Comparison of ENCODE assay signal across 30 mouse cellular contexts in the genomic region with DNA sequence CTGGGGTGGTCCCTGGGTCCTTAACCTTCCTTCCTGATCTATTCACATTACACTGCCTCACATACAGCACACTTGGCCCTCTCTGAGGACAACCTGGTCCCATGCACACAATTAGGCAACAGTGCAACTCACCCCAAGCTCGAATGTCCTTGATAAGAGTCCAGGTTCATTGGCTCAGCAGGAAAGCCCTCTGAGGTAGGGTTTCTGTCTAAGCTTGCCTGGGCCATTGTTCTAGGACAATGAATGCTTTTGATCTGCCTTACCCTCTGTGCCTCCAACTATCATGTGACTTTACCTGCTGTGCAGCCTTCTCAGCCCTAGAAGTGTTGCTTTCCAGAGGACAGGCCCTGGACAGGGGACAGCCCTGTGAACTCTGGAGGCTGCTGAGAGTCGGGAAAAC. TPM values are rescaled to one million over a fixed set of nuclear protein-coding genes. Genes with fewer than 3 reads are reported as not detected.
DNase-seq lines count a peak whose midpoint lies in the region; ATAC-seq and TF ChIP-seq lines count a peak whose summit lies in the region.
"Had no signal": no experiment of that assay in that cellular context is flagged by ENCODE, and none has a peak within 500 bp of the region (broad histone marks: within the 10 kb centered on the region; RNA-seq: fewer than 3 reads in every experiment).

No protein-coding gene starts in this region.

- peak; percentile 19 for DNase-seq in embryonic facial prominence, embryonic 14.5 days (ENCODE audit: low spot score)
- DNase-seq in embryonic facial prominence, embryonic 10.5 days (ENCODE audit: low spot score): no peak
- peak; percentile 19 for DNase-seq in liver, postnatal 0 days
- DNase-seq in liver: no peak
- DNase-seq in brain, adult 2 months (ENCODE audit: low read depth, low spot score): peak; percentile 17
- DNase-seq in gastrocnemius, adult 8-10 months (ENCODE audit: low spot score in 2 of 2): no peak
- DNase-seq: cerebellum, adult 11-12 months; cerebellum, postnatal 10 days; forebrain, postnatal 0 days; gastrocnemius, postnatal 25 days; kidney, adult 8-10 months; kidney, postnatal 14 days; lung, adult 2 months; lung, postnatal 14 days; right cerebral cortex, adult 18-20 months; right cerebral cortex, postnatal 4 days; thymus, postnatal 25 days had no signal

- no peaks in the 10 kb centered on the region for H3K9me3 ChIP-seq in embryonic facial prominence, embryonic 14.5 days (ENCODE audit: control insufficient read depth, low read length)
- H3K9me3 ChIP-seq in embryonic facial prominence, embryonic 10.5 days: no peaks in the 10 kb centered on the region
- no peaks in the 10 kb centered on the region for H3K9me3 ChIP-seq in liver, postnatal 0 days (ENCODE audit: low read length)
- no peaks in the 10 kb centered on the region for H3K9me3 ChIP-seq in forebrain, embryonic 13.5 days (replicated peaks)
- H3K9me3 ChIP-seq: embryonic facial prominence, embryonic 13.5 days; hindbrain, embryonic 13.5 days; liver, embryonic 12.5 days; midbrain, embryonic 12.5 days; neural tube, embryonic 15.5 days had no signal

- TF ChIP-seq EP300 in liver, postnatal 0 days (IDR thresholded peaks at IDR 0.05; ENCODE audit: low read depth): no peak

- no peak overlapping the region for H3K4me3 ChIP-seq in embryonic facial prominence, embryonic 14.5 days (ENCODE audit: low read depth, low read length)
- no peak overlapping the region for H3K4me3 ChIP-seq in embryonic facial prominence, embryonic 10.5 days
- no peak overlapping the region for H3K4me3 ChIP-seq in liver, postnatal 0 days (ENCODE audit: low read depth, low read length)
- no peak overlapping the region for H3K4me3 ChIP-seq in forebrain, embryonic 13.5 days
- H3K4me3 ChIP-seq: embryonic facial prominence, embryonic 13.5 days; hindbrain, embryonic 13.5 days; liver, embryonic 12.5 days; midbrain, embryonic 12.5 days; neural tube, embryonic 15.5 days had no signal

- WGBS in embryonic facial prominence, embryonic 14.5 days: 16% methylated on average over 2 of the region's 2 CpGs
- WGBS in embryonic facial prominence, embryonic 10.5 days: 24% methylated on average over 2 of the region's 2 CpGs
- WGBS in liver, postnatal 0 days (ENCODE audit: insufficient replicate concordance): 27% methylated on average over 2 of the region's 2 CpGs
- WGBS in forebrain, embryonic 13.5 days: 15% methylated on average over 2 of the region's 2 CpGs

- H3K4me2 ChIP-seq in embryonic facial prominence, embryonic 14.5 days (ENCODE audit: low read depth, low read length): no peak overlapping the region
- H3K4me2 ChIP-seq in liver, postnatal 0 days (ENCODE audit: low read depth, low read length): no peak overlapping the region
- H3K4me2 ChIP-seq in forebrain, embryonic 13.5 days: no peak overlapping the region
- H3K4me2 ChIP-seq: embryonic facial prominence, embryonic 13.5 days; hindbrain, embryonic 13.5 days; liver, embryonic 12.5 days; midbrain, embryonic 12.5 days; neural tube, embryonic 15.5 days had no signal

- no peak overlapping the region for H3K9ac ChIP-seq in embryonic facial prominence, embryonic 14.5 days (ENCODE audit: low read depth, low read length)
- H3K9ac ChIP-seq in liver, postnatal 0 days (replicated peaks): no peak overlapping the region
- no peak overlapping the region for H3K9ac ChIP-seq in forebrain, embryonic 13.5 days
- H3K9ac ChIP-seq: embryonic facial prominence, embryonic 13.5 days; forebrain, postnatal 0 days; hindbrain, embryonic 13.5 days; liver, embryonic 12.5 days; midbrain, embryonic 12.5 days; neural tube, embryonic 15.5 days had no signal

- no peak overlapping the region for H3K27ac ChIP-seq in embryonic facial prominence, embryonic 14.5 days (replicated peaks; ENCODE audit: low read depth, low read length)
- no peak overlapping the region for H3K27ac ChIP-seq in embryonic facial prominence, embryonic 10.5 days (replicated peaks)
- H3K27ac ChIP-seq in liver, postnatal 0 days (ENCODE audit: low read depth): no peak overlapping the region; the same call in 1 of the 2 replicates
- no peak overlapping the region for H3K27ac ChIP-seq in forebrain, embryonic 13.5 days
- H3K27ac ChIP-seq: embryonic facial prominence, embryonic 13.5 days; hindbrain, embryonic 13.5 days; liver, embryonic 12.5 days; midbrain, embryonic 12.5 days; neural tube, embryonic 15.5 days had no signal

- no peaks in the 10 kb centered on the region for H3K27me3 ChIP-seq in embryonic facial prominence, embryonic 14.5 days (replicated peaks; ENCODE audit: control insufficient read depth, insufficient read depth, low read length)
- no peaks in the 10 kb centered on the region for H3K27me3 ChIP-seq in embryonic facial prominence, embryonic 10.5 days (replicated peaks; ENCODE audit: low read depth, poor library complexity, severe bottlenecking)
- H3K27me3 ChIP-seq in liver, postnatal 0 days (ENCODE audit: insufficient read depth, low read length): no peaks in the 10 kb centered on the region
- no peaks in the 10 kb centered on the region for H3K27me3 ChIP-seq in forebrain, embryonic 13.5 days
- H3K27me3 ChIP-seq: embryonic facial prominence, embryonic 13.5 days; hindbrain, embryonic 13.5 days; liver, embryonic 12.5 days; midbrain, embryonic 12.5 days; neural tube, embryonic 15.5 days had no signal

- no peaks in the 10 kb centered on the region for H3K4me1 ChIP-seq in embryonic facial prominence, embryonic 14.5 days (ENCODE audit: control insufficient read depth, insufficient read depth, low read length)
- peaks cover under 1% of the 10 kb centered on the region; the same call in 1 of the 2 replicates for H3K4me1 ChIP-seq in embryonic facial prominence, embryonic 10.5 days
- peaks cover 11% of the 10 kb centered on the region; the same call in 1 of the 2 replicates for H3K4me1 ChIP-seq in liver, postnatal 0 days (ENCODE audit: insufficient read depth)
- peaks cover 12% of the 10 kb centered on the region for H3K4me1 ChIP-seq in forebrain, embryonic 13.5 days
- H3K4me1 ChIP-seq: embryonic facial prominence, embryonic 13.5 days; liver, embryonic 12.5 days had no signal

- TF ChIP-seq CTCF in liver, postnatal 0 days (IDR thresholded peaks at IDR 0.05; ENCODE audit: low read depth): no peak

- no peaks in the 10 kb centered on the region for H3K36me3 ChIP-seq in embryonic facial prominence, embryonic 14.5 days (ENCODE audit: control insufficient read depth, insufficient read depth, low read length)
- no peaks in the 10 kb centered on the region for H3K36me3 ChIP-seq in embryonic facial prominence, embryonic 10.5 days (replicated peaks)
- H3K36me3 ChIP-seq in liver, postnatal 0 days (replicated peaks; ENCODE audit: insufficient read depth, low read length): no peaks in the 10 kb centered on the region
- H3K36me3 ChIP-seq in forebrain, embryonic 13.5 days (ENCODE audit: poor library complexity, severe bottlenecking): no peaks in the 10 kb centered on the region
- H3K36me3 ChIP-seq: embryonic facial prominence, embryonic 13.5 days; hindbrain, embryonic 13.5 days; liver, embryonic 12.5 days; midbrain, embryonic 12.5 days; neural tube, embryonic 15.5 days had no signal

- ATAC-seq in embryonic facial prominence, embryonic 14.5 days (ENCODE audit: low read depth): peak; percentile 70; the same call in 1 of the 2 replicates
- ATAC-seq in liver, postnatal 0 days: peak; percentile 75
- ATAC-seq in forebrain, embryonic 13.5 days: no peak
- ATAC-seq: forebrain, postnatal 0 days; liver, embryonic 12.5 days had no signal

RNA-seq across cellular contexts. Expression of gene Nat8, which starts 17.4 kb away (rescaled TPM):
- not detected in 2 replicates for polyA plus RNA-seq in embryonic facial prominence, embryonic 14.5 days (2014; fragmentation: Nextera tagmentation; extraction: Ambion mirVana)
- polyA plus RNA-seq in embryonic facial prominence, embryonic 10.5 days (2016; fragmentation: Nextera tagmentation; extraction: Ambion mirVana): not detected in 2 replicates
- polyA plus RNA-seq in liver, postnatal 0 days (2015; fragmentation: Nextera tagmentation; extraction: Ambion mirVana): not detected in 2 replicates
- not detected for total RNA-seq in gastrocnemius, adult 8-10 months (2022)
- polyA plus RNA-seq in forebrain, embryonic 13.5 days (2015; fragmentation: Nextera tagmentation; extraction: Ambion mirVana): not detected in 2 replicates
- total RNA-seq: gastrocnemius, postnatal 25 days; heart, adult 8-10 months; heart, postnatal 25 days; megakaryocyte, adult 5-6 weeks; MEL had no signal
- polyA plus RNA-seq: embryonic facial prominence, embryonic 13.5 days; heart, embryonic 14.5 days; hindbrain, embryonic 13.5 days; liver, embryonic 12.5 days; midbrain, embryonic 12.5 days; neural tube, embryonic 15.5 days; stomach, embryonic 14.5 days had no signal

RNA-seq across cellular contexts. Expression of gene Nat8f2, which starts 19.7 kb away (rescaled TPM):
- polyA plus RNA-seq in embryonic facial prominence, embryonic 14.5 days (2014; fragmentation: Nextera tagmentation; extraction: Ambion mirVana): not detected in 2 replicates
- polyA plus RNA-seq in embryonic facial prominence, embryonic 10.5 days (2016; fragmentation: Nextera tagmentation; extraction: Ambion mirVana): not detected in 2 replicates
- 1.3 and 1.7 TPM in 2 replicates for polyA plus RNA-seq in liver, postnatal 0 days (2015; fragmentation: Nextera tagmentation; extraction: Ambion mirVana)
- total RNA-seq in gastrocnemius, adult 8-10 months (2022): under 1 TPM in 1 of 4 experiments, not detected in 3; 0.13 TPM
- polyA plus RNA-seq in forebrain, embryonic 13.5 days (2015; fragmentation: Nextera tagmentation; extraction: Ambion mirVana): not detected in 2 replicates
- total RNA-seq: forebrain, postnatal 0 days; heart, postnatal 25 days; megakaryocyte, adult 5-6 weeks had no signal
- polyA plus RNA-seq: embryonic facial prominence, embryonic 13.5 days; forebrain, postnatal 0 days; heart, embryonic 14.5 days; hindbrain, embryonic 13.5 days; midbrain, embryonic 12.5 days; neural tube, embryonic 15.5 days; stomach, embryonic 14.5 days had no signal

RNA-seq across cellular contexts. Expression of gene Nat8f5, which starts 28.5 kb away (rescaled TPM):
- 0.21 TPM in 1 of 2 replicates, not detected in the other for polyA plus RNA-seq in embryonic facial prominence, embryonic 14.5 days (2014; fragmentation: Nextera tagmentation; extraction: Ambion mirVana)
- not detected in 2 replicates for polyA plus RNA-seq in embryonic facial prominence, embryonic 10.5 days (2016; fragmentation: Nextera tagmentation; extraction: Ambion mirVana)
- not detected in 2 replicates for polyA plus RNA-seq in liver, postnatal 0 days (2015; fragmentation: Nextera tagmentation; extraction: Ambion mirVana)
- total RNA-seq in gastrocnemius, adult 8-10 months (2022): not detected
- polyA plus RNA-seq in forebrain, embryonic 13.5 days (2015; fragmentation: Nextera tagmentation; extraction: Ambion mirVana): not detected in 2 replicates
- total RNA-seq: forebrain, postnatal 0 days; gastrocnemius, postnatal 25 days; heart, adult 8-10 months; heart, postnatal 25 days; megakaryocyte, adult 5-6 weeks; MEL had no signal
- polyA plus RNA-seq: embryonic facial prominence, embryonic 13.5 days; heart, embryonic 14.5 days; intestine, embryonic 14.5 days; liver, embryonic 12.5 days; lung, adult 2 months; midbrain, embryonic 12.5 days; stomach, embryonic 14.5 days had no signal

RNA-seq across cellular contexts. Expression of gene Nat8f6, which starts 28.5 kb away (rescaled TPM):
- not detected in 2 replicates for polyA plus RNA-seq in embryonic facial prominence, embryonic 14.5 days (2014; fragmentation: Nextera tagmentation; extraction: Ambion mirVana)
- not detected in 2 replicates for polyA plus RNA-seq in embryonic facial prominence, embryonic 10.5 days (2016; fragmentation: Nextera tagmentation; extraction: Ambion mirVana)
- polyA plus RNA-seq in liver, postnatal 0 days (2015; fragmentation: Nextera tagmentation; extraction: Ambion mirVana): not detected in 2 replicates
- not detected for total RNA-seq in gastrocnemius, adult 8-10 months (2022)
- not detected in 2 replicates for polyA plus RNA-seq in forebrain, embryonic 13.5 days (2015; fragmentation: Nextera tagmentation; extraction: Ambion mirVana)
- total RNA-seq: forebrain, postnatal 0 days; heart, postnatal 25 days; megakaryocyte, adult 5-6 weeks; MEL had no signal
- polyA plus RNA-seq: embryonic facial prominence, embryonic 13.5 days; forebrain, postnatal 0 days; heart, embryonic 14.5 days; hindbrain, embryonic 13.5 days; intestine, embryonic 14.5 days; liver, embryonic 12.5 days; midbrain, embryonic 12.5 days; neural tube, embryonic 15.5 days; stomach, embryonic 14.5 days had no signal

RNA-seq across cellular contexts. Expression of gene Nat8f4, which starts 55.4 kb away (rescaled TPM):
- polyA plus RNA-seq in embryonic facial prominence, embryonic 14.5 days (2014; fragmentation: Nextera tagmentation; extraction: Ambion mirVana): 2.4 TPM in 2 replicates
- 2.8 and 3.3 TPM in 2 replicates for polyA plus RNA-seq in embryonic facial prominence, embryonic 10.5 days (2016; fragmentation: Nextera tagmentation; extraction: Ambion mirVana)
- polyA plus RNA-seq in liver, postnatal 0 days (2015; fragmentation: Nextera tagmentation; extraction: Ambion mirVana): 2.0 and 2.5 TPM in 2 replicates
- under 1 TPM in 1 of 4 experiments, not detected in 3; 0.13 TPM for total RNA-seq in gastrocnemius, adult 8-10 months (2022)
- polyA plus RNA-seq in forebrain, embryonic 13.5 days (2015; fragmentation: Nextera tagmentation; extraction: Ambion mirVana): 7.5 and 8.1 TPM in 2 replicates

Comparison
In these comparisons a context has a peak if more than half of its experiments do, and no peak if none do; other contexts are left out.
1. DNase-seq: peak in embryonic facial prominence, embryonic 14.5 days (single experiment), liver, postnatal 0 days (single experiment) and brain, adult 2 months (single experiment); none in embryonic facial prominence, embryonic 10.5 days (single experiment), liver (single experiment) and gastrocnemius, adult 8-10 months (0 of 2).